Mouse (Mus musculus) cerebellum, adult 2 months (tissue): ENCODE data around the gene Arid1b. TPM values are rescaled to one million over a fixed set of nuclear protein-coding genes. Genes with fewer than 3 reads are reported as not detected.
"Not testable (repeated sequence)": the region's sequence is repeated elsewhere in the genome, so short reads cannot be mapped to it uniquely, and the experiment has no call there.

ENCODE experiments used
- DNase-seq, 2 experiments: peaks; one replicate each; pipeline ENCODE4 v3.0.0; 2021
- H3K27ac ChIP-seq: fragments of 200-500 bp; 2 replicates; pipeline ENCODE4 v1.5.1; 2012; ENCODE audit warnings: low read length, control low read depth, inconsistent platforms; ENCODE audit not compliant: insufficient read depth
- H3K27me3 ChIP-seq: fragments of 200-500 bp; 2 replicates; pipeline ENCODE4 v1.6.1; 2012; ENCODE audit warnings: inconsistent platforms, mild to moderate bottlenecking, low read length, moderate library complexity; ENCODE audit not compliant: control insufficient read depth, insufficient read depth
- H3K4me1 ChIP-seq: fragments of 200-500 bp; 2 replicates; pipeline ENCODE4 v1.6.1; 2011; ENCODE audit warnings: low read length; ENCODE audit not compliant: control insufficient read depth, insufficient read depth
- H3K4me3 ChIP-seq: fragments of 200-500 bp; replicated peaks from 2 replicates; pipeline ENCODE3; 2011; ENCODE audit warnings: mild to moderate bottlenecking, low read depth, low read length, control low read depth; ENCODE audit not compliant: insufficient read depth
- CTCF ChIP-seq: fragments of 200-500 bp; IDR thresholded peaks from 2 replicates; pipeline ENCODE4 v1.5.1; 2011; ENCODE audit warnings: low read depth, mild to moderate bottlenecking, control low read depth, low read length, moderate library complexity, borderline replicate concordance; ENCODE audit not compliant: insufficient read depth
- POLR2A ChIP-seq: fragments of 200-500 bp; IDR thresholded peaks from 2 replicates; pipeline ENCODE4 v1.6.1; 2011; ENCODE audit warnings: low read length, control low read depth, borderline replicate concordance; ENCODE audit not compliant: insufficient read depth
- WGBS: fragments of 180-500 bp; shearing (Covaris S2); methylation state at CpG from one replicate; pipeline ENCODE4 v1.1.7; 2018; 5-methylcytosine and 5-hydroxymethylcytosine counted together
- polyA plus RNA-seq: library from polyadenylated mRNA; depleted of rRNA; stranded (reverse); fragments of >200 nt; gene quantifications from 2 replicates; pipeline ENCODE4 v1.2.3, GENCODE M21; 2012

Gene Arid1b
- polyA plus RNA-seq, 1 experiment: 25.6 TPM

- peak in 1 of 2 experiments; percentile 9 for DNase-seq
- no peak overlapping the region for H3K27ac ChIP-seq
- 86% methylated on average over 4 of the region's 4 CpGs for WGBS
Observed at GRCm38 (mm10) chr17:5107501-5107900, 113.4 kb downstream of the Arid1b start.

GRCm38 (mm10) chr17:5108022-5108421, 113.9 kb downstream of the Arid1b start:
- Histone ChIP-seq H3K27ac (no peak overlapping the region), H3K4me1 (peaks cover 56% of the 10 kb centered on the region), H3K4me3 (no peak overlapping the region), H3K27me3 (no peaks in the 10 kb centered on the region)
- TF ChIP-seq POLR2A (no peak), CTCF (no peak)
- 74% methylated on average over 1 of the region's 1 CpGs for WGBS
- peak in 1 of 2 experiments; percentile 14 for DNase-seq

More at GRCm38 (mm10) chr17:5107501-5107900, 113.4 kb downstream of the Arid1b start:
- no peaks in the 10 kb centered on the region for H3K27me3 ChIP-seq
- no peak for TF ChIP-seq CTCF
- no peak for TF ChIP-seq POLR2A
- H3K4me1 ChIP-seq: peaks cover 56% of the 10 kb centered on the region
- H3K4me3 ChIP-seq: no peak overlapping the region

- DNase-seq: peak in 1 of 2 experiments; percentile 11
- Histone ChIP-seq H3K27ac (no peak overlapping the region), H3K4me3 (no peak overlapping the region), H3K27me3 (no peaks in the 10 kb centered on the region), H3K4me1 (peaks cover 56% of the 10 kb centered on the region)
- 73% methylated on average over 2 of the region's 2 CpGs for WGBS
- no peak for TF ChIP-seq POLR2A
- no peak for TF ChIP-seq CTCF
Observed at GRCm38 (mm10) chr17:5108546-5109142, 114.5 kb downstream of the Arid1b start.

- no peak overlapping the region for H3K4me3 ChIP-seq
- H3K27me3 ChIP-seq: no peaks in the 10 kb centered on the region
- TF ChIP-seq POLR2A (no peak), CTCF (no peak)
- DNase-seq: peak in 1 of 2 experiments; percentile 19
- H3K27ac ChIP-seq: no peak overlapping the region
- H3K4me1 ChIP-seq: peaks cover 53% of the 10 kb centered on the region
- WGBS: 85% methylated on average over 8 of the region's 8 CpGs
Observed at GRCm38 (mm10) chr17:5109343-5109742, 115.2 kb downstream of the Arid1b start.

- H3K4me3 ChIP-seq: no peak overlapping the region
- 89% methylated on average over 4 of the region's 4 CpGs for WGBS
- no peak overlapping the region for H3K27ac ChIP-seq
- TF ChIP-seq POLR2A: no peak
- TF ChIP-seq CTCF: no peak
- H3K4me1 ChIP-seq: peaks cover 46% of the 10 kb centered on the region
- H3K27me3 ChIP-seq: no peaks in the 10 kb centered on the region
- no peak for DNase-seq
Observed at GRCm38 (mm10) chr17:5110159-5110558, 116.0 kb downstream of the Arid1b start.

GRCm38 (mm10) chr17:5110981-5111380, 116.8 kb downstream of the Arid1b start:
- H3K4me1 ChIP-seq: peaks cover 48% of the 10 kb centered on the region
- not testable (repeated sequence) for H3K27me3 ChIP-seq, H3K4me3 ChIP-seq, H3K27ac ChIP-seq
- WGBS: 18% methylated on average over 5 of the region's 5 CpGs
- DNase-seq: peak; percentile 57 to 73

GRCm38 (mm10) chr17:5112116-5112515, 118.0 kb downstream of the Arid1b start:
- Histone ChIP-seq H3K4me3 (no peak overlapping the region), H3K4me1 (peaks cover 46% of the 10 kb centered on the region), H3K27ac (no peak overlapping the region), H3K27me3 (no peaks in the 10 kb centered on the region)
- TF ChIP-seq CTCF: no peak
- no peak for TF ChIP-seq POLR2A
- no peak for DNase-seq
- 93% methylated on average over 4 of the region's 4 CpGs for WGBS

GRCm38 (mm10) chr17:5115952-5116351, 121.8 kb downstream of the Arid1b start:
- TF ChIP-seq POLR2A (no peak), CTCF (no peak; the same call in 1 of the 2 replicates)
- H3K27ac ChIP-seq: peak overlapping the region; percentile 18
- H3K4me3 ChIP-seq: no peak overlapping the region
- no peaks in the 10 kb centered on the region for H3K27me3 ChIP-seq
- peaks cover 39% of the 10 kb centered on the region for H3K4me1 ChIP-seq
- 9% methylated on average over 6 of the region's 6 CpGs for WGBS
- peak; percentile 71 to 86 for DNase-seq
